Mouse (Mus musculus): Measurements from ENCODE around the gene Ddc. TPM values are rescaled to one million over a fixed set of nuclear protein-coding genes. Genes with fewer than 3 reads are reported as not detected.

The Ddc gene
- polyA plus RNA-seq, 1 experiment from 2014 or later = 11.9 TPM

DNA sequence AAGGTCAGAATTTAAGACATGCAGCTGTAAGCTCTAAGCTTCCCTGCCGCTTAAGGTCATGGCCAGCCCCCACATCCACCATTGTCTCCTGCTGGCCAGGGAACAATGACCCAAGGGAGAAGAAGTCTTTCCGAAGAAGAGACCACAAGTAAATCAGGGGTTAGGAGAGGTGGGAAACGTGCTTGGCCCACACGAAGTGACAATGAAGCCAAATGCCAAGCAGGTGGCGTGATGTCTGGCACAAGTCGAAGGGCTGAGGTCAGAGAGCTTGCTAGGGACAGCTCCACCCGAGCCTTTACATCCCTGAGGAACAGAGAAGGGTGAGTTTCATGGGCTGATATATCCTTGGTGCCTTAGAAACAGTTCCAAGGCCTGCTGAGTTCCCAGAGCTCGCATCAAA, 52.9 kb downstream of the Ddc start:
- Histone ChIP-seq H3K27ac (ENCODE audit: low read depth, low read length) (no peak overlapping the region), H3K4me1 (ENCODE audit: control insufficient read depth, insufficient read depth, low read depth, low read length) (no peaks in the 10 kb centered on the region; the same call in 1 of the 2 replicates), H3K27me3 (replicated peaks; ENCODE audit: control insufficient read depth, insufficient read depth, low read length) (no peaks in the 10 kb centered on the region), H3K4me3 (ENCODE audit: low read length) (no peak overlapping the region), H3K9me3 (ENCODE audit: control insufficient read depth, low read length) (no peaks in the 10 kb centered on the region), H3K36me3 (ENCODE audit: control insufficient read depth, insufficient read depth, low read length) (no peaks in the 10 kb centered on the region), H3K4me2 (ENCODE audit: low read length) (no peak overlapping the region), H3K9ac (ENCODE audit: low read depth, low read length) (no peak overlapping the region)
- ATAC-seq = no peak
- 51% methylated on average over 8 of the region's 8 CpGs for WGBS

DNA sequence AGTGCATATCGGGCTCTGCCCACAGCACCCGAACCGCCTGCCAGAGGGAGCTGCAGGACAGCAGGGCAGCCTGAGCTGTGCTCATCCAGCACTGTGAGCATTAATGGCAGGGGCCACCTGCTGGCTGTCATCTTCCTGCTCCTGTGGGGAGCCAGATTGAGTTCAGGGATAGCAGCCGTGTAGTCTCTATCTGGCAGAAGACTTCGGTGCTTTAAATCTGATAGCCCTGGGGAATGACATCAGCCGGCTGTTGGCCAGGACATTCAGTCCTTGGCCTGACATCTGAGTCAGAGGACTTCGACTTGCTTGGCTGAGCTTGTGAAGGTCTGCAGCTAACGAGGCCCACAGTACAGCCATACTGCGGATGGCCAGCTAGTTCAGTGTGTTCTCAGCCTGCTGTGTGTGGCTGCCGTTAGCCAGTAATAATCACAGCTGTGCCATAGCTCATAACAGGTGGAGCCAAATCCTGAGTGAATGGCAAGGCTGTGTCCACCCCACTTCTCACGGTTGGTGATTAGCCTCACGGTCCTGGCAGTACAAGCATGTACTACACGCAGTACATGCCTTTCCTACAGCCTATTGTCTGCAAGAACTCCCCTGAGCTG, 53.5 kb downstream of the Ddc start:
- no peaks in the 10 kb centered on the region for H3K27me3 ChIP-seq (replicated peaks; ENCODE audit: control insufficient read depth, insufficient read depth, low read length)
- H3K9ac ChIP-seq (ENCODE audit: low read depth, low read length) = 0 out of 2 replicates have a peak overlapping the region, but pooled peaks have one; percentile 5
- H3K9me3 ChIP-seq (ENCODE audit: control insufficient read depth, low read length) = no peaks in the 10 kb centered on the region
- H3K4me1 ChIP-seq (ENCODE audit: control insufficient read depth, insufficient read depth, low read depth, low read length) = no peaks in the 10 kb centered on the region; the same call in 1 of the 2 replicates
- H3K4me3 ChIP-seq (ENCODE audit: low read length) = no peak overlapping the region
- H3K27ac ChIP-seq (ENCODE audit: low read depth, low read length) = 0 out of 2 replicates have a peak overlapping the region, but pooled peaks have one; percentile 4
- ATAC-seq = peak; percentile 92
- WGBS = 29% methylated on average over 13 of the region's 13 CpGs
- no peak overlapping the region for H3K4me2 ChIP-seq (ENCODE audit: low read length)
- no peaks in the 10 kb centered on the region for H3K36me3 ChIP-seq (ENCODE audit: control insufficient read depth, insufficient read depth, low read length)

DNA sequence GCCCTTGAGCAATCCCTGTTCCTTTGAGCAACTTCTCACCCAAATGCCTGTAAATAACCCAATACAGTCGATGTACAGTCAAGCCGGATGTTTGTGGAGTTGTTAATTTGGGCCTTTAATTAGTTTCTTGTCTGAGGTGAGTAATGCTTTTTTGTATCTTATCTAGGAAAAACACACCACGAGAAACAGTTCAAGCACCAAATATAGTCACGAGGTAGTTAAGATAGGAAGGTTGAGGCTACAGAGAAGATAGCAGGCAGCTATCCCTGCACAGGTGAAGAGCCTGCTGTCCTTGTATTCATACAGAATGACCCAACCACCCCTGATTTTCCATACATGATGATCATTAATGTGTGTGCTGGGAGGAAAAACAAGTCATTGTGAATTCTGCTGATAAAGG, 56.4 kb downstream of the Ddc start:
- Histone ChIP-seq H3K27me3 (replicated peaks; ENCODE audit: control insufficient read depth, insufficient read depth, low read length) (no peaks in the 10 kb centered on the region; the same call in 1 of the 2 replicates), H3K4me2 (ENCODE audit: low read length) (no peak overlapping the region), H3K36me3 (ENCODE audit: control insufficient read depth, insufficient read depth, low read length) (no peaks in the 10 kb centered on the region), H3K9me3 (ENCODE audit: control insufficient read depth, low read length) (no peaks in the 10 kb centered on the region), H3K27ac (ENCODE audit: low read depth, low read length) (no peak overlapping the region), H3K4me1 (ENCODE audit: control insufficient read depth, insufficient read depth, low read depth, low read length) (no peaks in the 10 kb centered on the region; the same call in 1 of the 2 replicates), H3K9ac (ENCODE audit: low read depth, low read length) (no peak overlapping the region), H3K4me3 (ENCODE audit: low read length) (no peak overlapping the region)
- 87% methylated on average over 4 of the region's 4 CpGs for WGBS
- no peak for ATAC-seq

DNA sequence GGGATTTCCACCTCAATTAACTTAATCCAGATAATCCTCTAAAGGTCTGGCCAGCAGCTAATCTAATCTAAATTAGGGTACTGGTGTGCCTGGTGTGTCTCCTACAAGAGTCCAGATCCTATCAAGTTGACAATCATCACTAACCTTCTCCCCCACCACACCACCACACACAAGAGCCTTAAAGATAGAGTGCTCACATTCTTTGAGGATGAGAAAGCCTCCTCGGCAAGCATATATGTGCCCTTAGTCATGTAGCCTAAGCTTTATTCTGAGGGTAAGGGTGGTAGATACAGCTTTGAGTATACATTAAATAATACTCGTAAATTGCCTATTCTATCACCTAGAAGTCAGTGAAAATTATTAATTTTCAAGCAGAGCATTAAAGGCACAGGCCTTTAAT, 57.2 kb downstream of the Ddc start:
- H3K4me2 ChIP-seq (ENCODE audit: low read length) = no peak overlapping the region
- no peak overlapping the region for H3K4me3 ChIP-seq (ENCODE audit: low read length)
- no peaks in the 10 kb centered on the region; the same call in 1 of the 2 replicates for H3K4me1 ChIP-seq (ENCODE audit: control insufficient read depth, insufficient read depth, low read depth, low read length)
- H3K9me3 ChIP-seq (ENCODE audit: control insufficient read depth, low read length) = no peaks in the 10 kb centered on the region
- no peak for ATAC-seq
- no peaks in the 10 kb centered on the region; the same call in 1 of the 2 replicates for H3K27me3 ChIP-seq (replicated peaks; ENCODE audit: control insufficient read depth, insufficient read depth, low read length)
- no peak overlapping the region for H3K27ac ChIP-seq (ENCODE audit: low read depth, low read length)
- WGBS = 84% methylated on average over 2 of the region's 2 CpGs
- no peaks in the 10 kb centered on the region for H3K36me3 ChIP-seq (ENCODE audit: control insufficient read depth, insufficient read depth, low read length)
- no peak overlapping the region for H3K9ac ChIP-seq (ENCODE audit: low read depth, low read length)

DNA sequence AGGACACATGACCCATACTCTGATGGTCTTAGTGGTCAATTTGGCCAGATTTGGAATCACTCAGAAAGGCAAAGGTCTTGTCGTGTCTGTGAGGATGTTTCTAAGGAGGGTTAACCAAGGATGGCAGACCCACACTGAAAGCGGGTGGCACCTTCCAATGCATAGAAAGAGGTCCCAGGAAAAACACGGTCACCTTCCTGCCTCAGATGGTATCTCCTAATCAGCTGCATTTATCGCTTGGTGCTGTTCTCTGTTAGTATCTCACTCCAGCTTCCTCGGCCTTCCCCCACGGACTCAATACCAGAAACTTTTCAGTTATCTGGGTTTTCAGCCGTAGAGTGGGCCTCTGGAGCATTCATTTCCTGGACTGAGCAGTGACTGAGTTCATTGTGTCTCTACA, 58.1 kb downstream of the Ddc start:
- H3K27ac ChIP-seq (ENCODE audit: low read depth, low read length) = no peak overlapping the region
- WGBS = 94% methylated on average over 7 of the region's 7 CpGs
- H3K27me3 ChIP-seq (replicated peaks; ENCODE audit: control insufficient read depth, insufficient read depth, low read length) = no peaks in the 10 kb centered on the region; the same call in 1 of the 2 replicates
- no peak overlapping the region for H3K9ac ChIP-seq (ENCODE audit: low read depth, low read length)
- no peak overlapping the region for H3K4me3 ChIP-seq (ENCODE audit: low read length)
- H3K4me2 ChIP-seq (ENCODE audit: low read length) = no peak overlapping the region
- H3K9me3 ChIP-seq (ENCODE audit: control insufficient read depth, low read length) = no peaks in the 10 kb centered on the region
- no peak for ATAC-seq
- no peaks in the 10 kb centered on the region; the same call in 1 of the 2 replicates for H3K4me1 ChIP-seq (ENCODE audit: control insufficient read depth, insufficient read depth, low read depth, low read length)
- no peaks in the 10 kb centered on the region for H3K36me3 ChIP-seq (ENCODE audit: control insufficient read depth, insufficient read depth, low read length)

DNA sequence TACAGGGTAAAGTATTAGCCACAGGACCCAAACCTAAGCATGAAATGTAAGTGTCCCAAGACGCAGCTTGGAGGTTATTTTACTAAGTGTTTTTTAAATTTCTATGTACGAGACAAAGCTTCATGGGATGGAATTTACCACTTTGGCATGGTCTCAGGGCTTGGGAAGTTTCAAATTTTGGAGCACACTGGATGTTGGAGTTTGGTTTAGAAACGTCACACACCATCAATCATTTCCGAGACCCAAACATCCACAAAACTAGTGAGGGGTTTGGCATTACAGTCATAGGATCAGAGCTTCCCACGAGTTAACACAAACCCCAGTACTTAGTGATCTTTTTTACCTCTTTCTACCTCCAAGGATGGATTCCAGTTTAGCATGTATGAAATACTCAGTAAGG, 60.6 kb downstream of the Ddc start:
- Histone ChIP-seq H3K9me3 (ENCODE audit: control insufficient read depth, low read length) (no peaks in the 10 kb centered on the region), H3K4me1 (ENCODE audit: control insufficient read depth, insufficient read depth, low read depth, low read length) (no peaks in the 10 kb centered on the region), H3K9ac (ENCODE audit: low read depth, low read length) (no peak overlapping the region), H3K27me3 (replicated peaks; ENCODE audit: control insufficient read depth, insufficient read depth, low read length) (no peaks in the 10 kb centered on the region; the same call in 1 of the 2 replicates), H3K36me3 (ENCODE audit: control insufficient read depth, insufficient read depth, low read length) (no peaks in the 10 kb centered on the region), H3K4me2 (ENCODE audit: low read length) (no peak overlapping the region), H3K27ac (ENCODE audit: low read depth, low read length) (no peak overlapping the region), H3K4me3 (ENCODE audit: low read length) (no peak overlapping the region)
- WGBS = 85% methylated on average over 5 of the region's 5 CpGs
- ATAC-seq = no peak

DNA sequence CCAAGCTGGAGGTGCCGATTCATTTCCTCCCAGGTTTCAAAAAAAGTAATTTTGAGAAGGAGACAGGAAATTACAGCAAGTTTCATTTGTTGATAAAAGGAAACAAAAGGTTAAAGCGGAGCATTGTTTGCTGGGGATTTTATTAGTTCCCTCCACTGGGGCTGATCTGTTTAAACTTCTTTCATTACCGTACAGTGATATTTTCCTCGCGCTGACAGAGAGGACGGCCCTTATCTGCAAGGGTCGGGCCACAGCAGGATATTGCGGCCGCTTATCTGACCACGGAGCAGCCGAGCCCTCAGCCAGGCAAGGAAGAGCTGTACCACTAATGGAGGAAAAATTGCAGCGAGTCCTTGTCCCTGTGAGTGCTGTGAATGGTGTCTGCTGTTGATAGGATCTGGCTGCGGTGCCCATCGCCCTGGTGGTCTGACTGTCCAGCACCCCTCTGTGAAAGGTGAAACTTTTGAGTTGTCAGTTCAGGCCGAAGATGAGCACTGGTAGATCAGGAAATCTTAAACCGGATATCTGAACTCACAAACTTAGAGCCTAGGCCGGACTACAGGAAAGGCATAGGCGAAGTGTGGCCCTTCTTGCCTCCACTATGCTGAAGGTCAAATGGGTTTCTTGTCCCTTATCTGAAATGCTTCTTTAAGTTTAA, 61.1 kb downstream of the Ddc start:
- no peaks in the 10 kb centered on the region for H3K36me3 ChIP-seq (ENCODE audit: control insufficient read depth, insufficient read depth, low read length)
- no peak overlapping the region for H3K4me3 ChIP-seq (ENCODE audit: low read length)
- no peaks in the 10 kb centered on the region for H3K4me1 ChIP-seq (ENCODE audit: control insufficient read depth, insufficient read depth, low read depth, low read length)
- 0 out of 2 replicates have a peak overlapping the region, but pooled peaks have one; percentile 0 for H3K9ac ChIP-seq (ENCODE audit: low read depth, low read length)
- H3K4me2 ChIP-seq (ENCODE audit: low read length) = peak overlapping the region; percentile 3; the same call in 1 of the 2 replicates
- ATAC-seq = 0 out of 2 replicates have a peak, but pooled peaks have one; percentile 37
- no peaks in the 10 kb centered on the region for H3K9me3 ChIP-seq (ENCODE audit: control insufficient read depth, low read length)
- 53% methylated on average over 18 of the region's 18 CpGs for WGBS
- no peak overlapping the region for H3K27ac ChIP-seq (ENCODE audit: low read depth, low read length)
- H3K27me3 ChIP-seq (replicated peaks; ENCODE audit: control insufficient read depth, insufficient read depth, low read length) = no peaks in the 10 kb centered on the region; the same call in 1 of the 2 replicates

DNA sequence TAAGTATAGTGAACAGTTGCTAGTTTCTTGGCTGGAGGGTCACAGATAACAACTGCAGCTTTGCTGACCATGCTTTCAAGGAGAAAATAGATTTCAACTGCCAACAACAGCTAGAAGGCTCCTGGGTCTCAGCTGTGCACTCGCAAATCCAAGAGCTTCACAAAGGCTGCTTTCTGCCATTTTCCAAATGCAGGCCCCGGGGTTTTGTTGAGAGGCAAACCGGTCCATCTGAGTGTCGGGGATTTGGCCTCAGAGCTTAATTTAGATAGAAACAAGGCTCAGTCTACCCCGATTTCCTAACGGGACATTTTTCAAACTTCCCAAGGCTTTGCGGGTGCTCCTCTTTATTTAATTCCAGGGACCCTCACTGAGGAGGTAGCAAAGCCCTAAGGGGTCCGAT, 61.7 kb downstream of the Ddc start:
- H3K4me1 ChIP-seq (ENCODE audit: control insufficient read depth, insufficient read depth, low read depth, low read length) = no peaks in the 10 kb centered on the region
- ATAC-seq = no peak
- WGBS = 55% methylated on average over 8 of the region's 8 CpGs
- no peak overlapping the region for H3K4me3 ChIP-seq (ENCODE audit: low read length)
- no peak overlapping the region for H3K9ac ChIP-seq (ENCODE audit: low read depth, low read length)
- H3K36me3 ChIP-seq (ENCODE audit: control insufficient read depth, insufficient read depth, low read length) = no peaks in the 10 kb centered on the region
- no peaks in the 10 kb centered on the region for H3K9me3 ChIP-seq (ENCODE audit: control insufficient read depth, low read length)
- H3K27me3 ChIP-seq (replicated peaks; ENCODE audit: control insufficient read depth, insufficient read depth, low read length) = no peaks in the 10 kb centered on the region; the same call in 1 of the 2 replicates
- H3K4me2 ChIP-seq (ENCODE audit: low read length) = no peak overlapping the region
- no peak overlapping the region for H3K27ac ChIP-seq (ENCODE audit: low read depth, low read length)

DNA sequence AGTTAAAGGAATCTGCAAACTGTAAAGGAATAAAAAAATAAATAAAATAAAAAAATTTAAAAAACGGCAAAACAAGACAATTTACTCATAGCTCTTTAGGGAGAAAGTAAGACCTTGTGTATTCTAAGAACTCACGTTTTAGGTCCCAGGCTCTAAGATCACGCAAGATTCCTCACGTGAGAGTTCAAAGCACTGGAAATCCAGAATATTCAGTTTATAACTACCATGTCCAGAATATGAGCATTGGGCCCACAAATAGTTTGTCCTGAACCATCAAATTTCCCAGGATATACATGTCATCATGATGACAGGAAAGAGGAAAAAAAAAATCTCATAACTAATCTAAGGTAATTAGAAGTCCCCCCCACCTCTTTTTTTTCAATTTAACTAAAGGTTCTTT, 62.2 kb downstream of the Ddc start:
- WGBS = 88% methylated on average over 4 of the region's 4 CpGs
- Histone ChIP-seq H3K4me2 (ENCODE audit: low read length) (no peak overlapping the region), H3K4me3 (ENCODE audit: low read length) (no peak overlapping the region), H3K4me1 (ENCODE audit: control insufficient read depth, insufficient read depth, low read depth, low read length) (no peaks in the 10 kb centered on the region; the same call in 1 of the 2 replicates), H3K27ac (ENCODE audit: low read depth, low read length) (no peak overlapping the region), H3K9ac (ENCODE audit: low read depth, low read length) (no peak overlapping the region), H3K9me3 (ENCODE audit: control insufficient read depth, low read length) (no peaks in the 10 kb centered on the region), H3K36me3 (ENCODE audit: control insufficient read depth, insufficient read depth, low read length) (no peaks in the 10 kb centered on the region), H3K27me3 (replicated peaks; ENCODE audit: control insufficient read depth, insufficient read depth, low read length) (no peaks in the 10 kb centered on the region; the same call in 1 of the 2 replicates)
- ATAC-seq = no peak

Data from hindbrain, embryonic 16.5 days (tissue).